Mouse (Mus musculus) MEL (cell line): ENCODE measurements around the gene Lrrc73. TPM values are rescaled to one million over a fixed set of nuclear protein-coding genes. Genes with fewer than 3 reads are reported as not detected.

Experiments used
- DNase-seq: peaks from one replicate; pipeline ENCODE4 v3.0.0; 2011; ENCODE audit warnings: low read depth, low spot score
- H3K27ac ChIP-seq: 2 replicates; pipeline ENCODE4 v1.5.1; 2012; ENCODE audit warnings: low read depth, mild to moderate bottlenecking, control low read depth, low read length, moderate library complexity; ENCODE audit not compliant: control insufficient read depth
- H3K27me3 ChIP-seq, 2 experiments: fragments of 150-350 bp in 1 of 2; sonication (generic) in 1 of 2; 2 replicates each; pipeline ENCODE4 v1.6.1; 2012; ENCODE audit warnings: low read length in 2 of 2, mild to moderate bottlenecking in 2 of 2, improper control_type of control experiment in 1 of 2, moderate library complexity in 1 of 2; ENCODE audit not compliant: insufficient read depth in 2 of 2, control insufficient read depth in 1 of 2
- H3K36me3 ChIP-seq, 2 experiments: 2 replicates each; pipeline ENCODE4 v1.6.1; 2012 to 2014; ENCODE audit warnings: low read length in 2 of 2, improper control_type of control experiment in 1 of 2, inconsistent platforms in 1 of 2, mild to moderate bottlenecking in 1 of 2; ENCODE audit not compliant: insufficient read depth in 2 of 2, control insufficient read depth in 1 of 2
- H3K4me1 ChIP-seq, 2 experiments: fragments of 150-350 bp in 1 of 2; sonication (generic) in 1 of 2; 2 replicates each; pipeline ENCODE4 v1.6.1; 2012; ENCODE audit warnings: low read length in 2 of 2, improper control_type of control experiment in 1 of 2, mild to moderate bottlenecking in 1 of 2; ENCODE audit not compliant: insufficient read depth in 2 of 2, control insufficient read depth in 1 of 2
- H3K4me3 ChIP-seq, 2 experiments: fragments of 150-350 bp in 1 of 2; sonication (generic) in 1 of 2; 2 replicates each; pipeline ENCODE4 v1.5.1; 2012; ENCODE audit warnings: low read depth in 2 of 2, low read length in 2 of 2, mild to moderate bottlenecking in 2 of 2, moderate library complexity in 2 of 2, control low read depth in 1 of 2, improper control_type of control experiment in 1 of 2; ENCODE audit not compliant: control insufficient read depth in 1 of 2, insufficient read depth in 1 of 2
- H3K79me2 ChIP-seq: 2 replicates; pipeline ENCODE4 v1.6.1; 2012; ENCODE audit warnings: mild to moderate bottlenecking, low read length, moderate library complexity; ENCODE audit not compliant: control insufficient read depth, poor library complexity, insufficient read depth
- H3K9ac ChIP-seq: 2 replicates; pipeline ENCODE4 v1.6.1; 2012; ENCODE audit warnings: low read depth, mild to moderate bottlenecking, control low read depth, low read length, moderate library complexity; ENCODE audit not compliant: control insufficient read depth, poor library complexity, severe bottlenecking
- H3K9me3 ChIP-seq: fragments of 150-350 bp; sonication (generic); replicated peaks from 2 replicates; pipeline ENCODE4 v1.6.1; 2012; ENCODE audit warnings: mild to moderate bottlenecking, low read length, improper control_type of control experiment, moderate library complexity; ENCODE audit not compliant: insufficient read depth
- CTCF ChIP-seq, 3 experiments: IDR thresholded peaks in 2 of 3; conservative IDR thresholded peaks in 1 of 3; 2 replicates each; pipeline ENCODE4 v1.5.1; 2011 to 2012; ENCODE audit warnings: low read length in 3 of 3, low read depth in 2 of 3, mild to moderate bottlenecking in 2 of 3, improper control_type of control experiment in 1 of 3, inconsistent platforms in 1 of 3, mixed read lengths in 1 of 3, moderate library complexity in 1 of 3; ENCODE audit not compliant: control insufficient read depth in 1 of 3, insufficient read depth in 1 of 3, poor library complexity in 1 of 3, severe bottlenecking in 1 of 3
- EP300 ChIP-seq, 2 experiments: IDR thresholded peaks; 2 replicates each; pipeline ENCODE4 v1.6.1; 2011; ENCODE audit warnings: improper control_type of control experiment in 2 of 2, low read length in 2 of 2, low read depth in 1 of 2, mild to moderate bottlenecking in 1 of 2
- ETS1 ChIP-seq: IDR thresholded peaks from 2 replicates; pipeline ENCODE4 v1.6.1; 2012; ENCODE audit warnings: low read depth, mild to moderate bottlenecking, inconsistent platforms, low read length, improper control_type of control experiment, moderate library complexity
- MAFK ChIP-seq: IDR thresholded peaks from 2 replicates; pipeline ENCODE4 v1.6.1; 2011; ENCODE audit warnings: low read depth, mild to moderate bottlenecking, low read length, improper control_type of control experiment, borderline replicate concordance
- MYC ChIP-seq: IDR thresholded peaks from 2 replicates; pipeline ENCODE4 v1.6.1; 2011; ENCODE audit warnings: low read depth, mild to moderate bottlenecking, low read length, improper control_type of control experiment, moderate library complexity
- NRF1 ChIP-seq: IDR thresholded peaks from 2 replicates; pipeline ENCODE4 v1.6.1; 2014; ENCODE audit warnings: low read depth, mild to moderate bottlenecking, inconsistent platforms, low read length, improper control_type of control experiment, moderate library complexity; ENCODE audit not compliant: poor library complexity, insufficient read depth, severe bottlenecking
- POLR2A ChIP-seq, 2 experiments: IDR thresholded peaks; 2 replicates each; pipeline ENCODE4 v1.6.1; 2011 to 2012; ENCODE audit warnings: low read length in 2 of 2, mild to moderate bottlenecking in 2 of 2, control low read depth in 1 of 2, improper control_type of control experiment in 1 of 2, low read depth in 1 of 2, moderate library complexity in 1 of 2; ENCODE audit not compliant: control insufficient read depth in 1 of 2, insufficient read depth in 1 of 2, poor library complexity in 1 of 2
- SIN3A ChIP-seq: IDR thresholded peaks from 2 replicates; pipeline ENCODE4 v1.6.1; 2012; ENCODE audit warnings: low read length, improper control_type of control experiment, inconsistent platforms
- TBP ChIP-seq: IDR thresholded peaks from 2 replicates; pipeline ENCODE4 v1.8.0; 2011; ENCODE audit warnings: low read depth, low read length, improper control_type of control experiment
- UBTF ChIP-seq: IDR thresholded peaks from 2 replicates; pipeline ENCODE4 v1.6.1; 2012; ENCODE audit warnings: low read depth, mild to moderate bottlenecking, inconsistent platforms, low read length, improper control_type of control experiment, moderate library complexity, borderline replicate concordance; ENCODE audit not compliant: insufficient read depth
- USF1 ChIP-seq: IDR thresholded peaks from 2 replicates; pipeline ENCODE4 v1.6.1; 2014; ENCODE audit warnings: low read depth, mild to moderate bottlenecking, inconsistent platforms, low read length, improper control_type of control experiment, moderate library complexity
- USF2 ChIP-seq, 2 experiments: IDR thresholded peaks; 2 replicates each; pipeline ENCODE4 v1.6.1; 2011 to 2012; ENCODE audit warnings: improper control_type of control experiment in 2 of 2, low read length in 2 of 2, borderline replicate concordance in 1 of 2, inconsistent platforms in 1 of 2, low read depth in 1 of 2, mild to moderate bottlenecking in 1 of 2; ENCODE audit not compliant: insufficient read depth in 1 of 2
- ZKSCAN1 ChIP-seq: IDR thresholded peaks from 2 replicates; pipeline ENCODE4 v1.6.1; 2012; ENCODE audit warnings: low read depth, mild to moderate bottlenecking, inconsistent platforms, low read length, improper control_type of control experiment, moderate library complexity
- polyA plus RNA-seq, 2 experiments: library from polyadenylated mRNA; stranded (reverse) in 1 of 2; unstranded in 1 of 2; fragments of >175 nt in 1 of 2; fragments of >200 nt in 1 of 2; gene quantifications; 2 replicates each; pipeline versions ENCODE4 v1.2.1 to v1.2.4; 2012; ENCODE audit warnings: low replicate concordance in 2 of 2, low read depth in 1 of 2; ENCODE audit not compliant: insufficient read length in 2 of 2, insufficient read depth in 1 of 2, missing spikeins in 1 of 2
- total RNA-seq: library from RNA; depleted of rRNA; stranded (reverse); fragments of 300-350 nt; gene quantifications from 2 replicates; pipeline ENCODE4 v1.2.3, GENCODE M21; 2012

The Lrrc73 gene
- total and polyA plus RNA-seq, 3 experiments, result 1.2 to 3.5 TPM; not detected in 1

GRCm38 (mm10) chr17:46247512-46248188 is 5.7 kb upstream of the Lrrc73 start, which contains the start of the genes Polr1c and Yipf3 (continued):
- TF ChIP-seq NRF1 (peak; percentile 76), USF1 (0 out of 2 replicates have a peak, but pooled peaks have one; percentile 14), USF2 (IDR thresholded peaks at IDR 0.05; ENCODE audit: borderline replicate concordance in 1 of 2, insufficient read depth in 1 of 2, low read depth in 1 of 2, low read length in 2 of 2) (no peak), MYC (no peak), CTCF (IDR thresholded peaks at IDR 0.05 in 2 of 3, conservative IDR thresholded peaks at IDR 0.05 in 1 of 3; ENCODE audit: control insufficient read depth in 1 of 3, insufficient read depth in 1 of 3, low read depth in 2 of 3, low read length in 3 of 3, poor library complexity in 1 of 3, severe bottlenecking in 1 of 3) (no peak), EP300 (IDR thresholded peaks at IDR 0.05; ENCODE audit: low read depth in 1 of 2, low read length in 2 of 2) (0 out of 4 replicates have a peak, but pooled peaks of 1 of the 2 experiments have one; percentile 4), TBP (peak; percentile 75), SIN3A (no peak; the same call in 1 of the 2 replicates), MAFK (no peak), ZKSCAN1 (0 out of 2 replicates have a peak, but pooled peaks have one; percentile 46), UBTF (0 out of 2 replicates have a peak, but pooled peaks have one; percentile 59), ETS1 (0 out of 2 replicates have a peak, but pooled peaks have one; percentile 24)

- H3K27ac ChIP-seq, result peak overlapping the region; percentile 20; the same call in 1 of the 2 replicates
- H3K4me3 ChIP-seq, result peak overlapping the region; percentile 89 to 91
- H3K4me1 ChIP-seq, result peaks cover 0 to 17% of the 10 kb centered on the region in 2 experiments; a peak in 2 of 4 replicates
- no peaks in the 10 kb centered on the region for H3K27me3 ChIP-seq
- H3K9ac ChIP-seq, result peak overlapping the region; percentile 89
- no peak for TF ChIP-seq TBP
- 0 out of 4 replicates have a peak, but pooled peaks of 1 of the 2 experiments have one; percentile 0 for TF ChIP-seq EP300 (IDR thresholded peaks at IDR 0.05; ENCODE audit: low read depth in 1 of 2, low read length in 2 of 2)
- peak in 1 of 2 experiments; percentile 41; a peak in 2 of 4 replicates for TF ChIP-seq POLR2A (IDR thresholded peaks at IDR 0.05; ENCODE audit: control insufficient read depth in 1 of 2, insufficient read depth in 1 of 2, low read depth in 1 of 2, low read length in 2 of 2, poor library complexity in 1 of 2)
- TF ChIP-seq, all 39 proteins: peak for 2
- no peaks in the 10 kb centered on the region for H3K9me3 ChIP-seq
- no peak for DNase-seq
- H3K36me3 ChIP-seq, result peaks cover 3 to 14% of the 10 kb centered on the region in 2 experiments; a peak in 2 of 4 replicates
- H3K79me2 ChIP-seq, result peaks cover 29% of the 10 kb centered on the region
Observed at GRCm38 (mm10) chr17:46248189-46248522, 5.2 kb upstream of the Lrrc73 start.

GRCm38 (mm10) chr17:46251174-46251573 is 2.2 kb upstream of the Lrrc73 start:
- peaks cover 2 to 12% of the 10 kb centered on the region in 2 experiments; a peak in 2 of 4 replicates for H3K36me3 ChIP-seq
- DNase-seq, result no peak
- peaks cover 0 to 20% of the 10 kb centered on the region in 2 experiments; a peak in 2 of 4 replicates for H3K4me1 ChIP-seq
- H3K9ac ChIP-seq, result no peak overlapping the region
- TF ChIP-seq CTCF (IDR thresholded peaks at IDR 0.05 in 2 of 3, conservative IDR thresholded peaks at IDR 0.05 in 1 of 3; ENCODE audit: control insufficient read depth in 1 of 3, insufficient read depth in 1 of 3, low read depth in 2 of 3, low read length in 3 of 3, poor library complexity in 1 of 3, severe bottlenecking in 1 of 3), result peak in 1 of 3 experiments; percentile 23; a peak in 1 of 6 replicates
- TF ChIP-seq MAFK, result no peak
- H3K9me3 ChIP-seq, result no peaks in the 10 kb centered on the region
- H3K4me3 ChIP-seq, result no peak overlapping the region
- H3K27ac ChIP-seq, result no peak overlapping the region
- no peaks in the 10 kb centered on the region for H3K27me3 ChIP-seq
- H3K79me2 ChIP-seq, result peaks cover 27% of the 10 kb centered on the region
